Mouse (Mus musculus): ENCODE measurements around the gene Ttc7b.

GRCm38 (mm10) chr12:100539158-100539714 lies 18.6 kb upstream of the Ttc7b start:
- TF ChIP-seq CTCF (IDR thresholded peaks at IDR 0.05) (no peak), EP300 (IDR thresholded peaks at IDR 0.05; ENCODE audit: insufficient read depth, low read depth, low read length) (no peak)

Measured in heart, adult 2 months (tissue).